Mouse (Mus musculus): ENCODE results near the gene Utp15. TPM values are rescaled to one million over a fixed set of nuclear protein-coding genes. Genes with fewer than 3 reads are reported as not detected.

The Utp15 gene
- total and polyA plus RNA-seq, 3 experiments = 4.2 to 6.7 (median 5.7) TPM

GRCm38 (mm10) chr13:98226225-98226624, 36.6 kb downstream of the Utp15 start:
- WGBS = 70% methylated on average over 2 of the region's 2 CpGs
- TF ChIP-seq EP300 (IDR thresholded peaks at IDR 0.05; ENCODE audit: insufficient read depth, low read depth, low read length) (no peak), POLR2A (IDR thresholded peaks at IDR 0.05; ENCODE audit: insufficient read depth, low read depth, low read length) (no peak), CTCF (IDR thresholded peaks at IDR 0.05) (no peak)
- DNase-seq = no peak
- Histone ChIP-seq H3K36me3 (ENCODE audit: control insufficient read depth, insufficient read depth, low read length) (no peaks in the 10 kb centered on the region), H3K4me3 (no peak overlapping the region), H3K79me2 (replicated peaks; ENCODE audit: control insufficient read depth, insufficient read depth, low read length) (no peaks in the 10 kb centered on the region), H3K27ac (no peak overlapping the region), H3K4me1 (ENCODE audit: control insufficient read depth, insufficient read depth, low read length) (peaks cover 1% of the 10 kb centered on the region), H3K27me3 (ENCODE audit: control insufficient read depth, insufficient read depth, low read length) (no peaks in the 10 kb centered on the region), H3K9ac (ENCODE audit: low read depth, low read length) (no peak overlapping the region)
- intact Hi-C loops (cut with DNase I) = no loop called here

GRCm38 (mm10) chr13:98222848-98223247, 40.0 kb downstream of the Utp15 start:
- peaks cover 1% of the 10 kb centered on the region for H3K4me1 ChIP-seq (ENCODE audit: control insufficient read depth, insufficient read depth, low read length)
- no peaks in the 10 kb centered on the region for H3K79me2 ChIP-seq (replicated peaks; ENCODE audit: control insufficient read depth, insufficient read depth, low read length)
- 33% methylated on average over 12 of the region's 12 CpGs for WGBS
- TF ChIP-seq EP300 (IDR thresholded peaks at IDR 0.05; ENCODE audit: insufficient read depth, low read depth, low read length) (0 out of 2 replicates have a peak, but pooled peaks have one; percentile 63), CTCF (IDR thresholded peaks at IDR 0.05) (peak; percentile 92), POLR2A (IDR thresholded peaks at IDR 0.05; ENCODE audit: insufficient read depth, low read depth, low read length) (no peak)
- H3K9ac ChIP-seq (ENCODE audit: low read depth, low read length) = no peak overlapping the region
- H3K27ac ChIP-seq = no peak overlapping the region
- H3K27me3 ChIP-seq (ENCODE audit: control insufficient read depth, insufficient read depth, low read length) = no peaks in the 10 kb centered on the region
- no peaks in the 10 kb centered on the region for H3K36me3 ChIP-seq (ENCODE audit: control insufficient read depth, insufficient read depth, low read length)
- intact Hi-C loops (cut with DNase I) = loop anchor here (1.0 to 2.0 kb wide), 2 partner anchors 16 to 192 kb away; partner anchors contain the start of gene Arhgef28
- DNase-seq = peak; percentile 5 to 34
- H3K4me3 ChIP-seq = no peak overlapping the region

GRCm38 (mm10) chr13:98210137-98210536, 52.7 kb downstream of the Utp15 start:
- H3K4me1 ChIP-seq (ENCODE audit: control insufficient read depth, insufficient read depth, low read length) = peaks cover 4% of the 10 kb centered on the region
- H3K27ac ChIP-seq = no peak overlapping the region
- intact Hi-C loops (cut with DNase I) = no loop called here
- no peaks in the 10 kb centered on the region for H3K36me3 ChIP-seq (ENCODE audit: control insufficient read depth, insufficient read depth, low read length)
- no peak overlapping the region for H3K9ac ChIP-seq (ENCODE audit: low read depth, low read length)
- no peak for TF ChIP-seq POLR2A (IDR thresholded peaks at IDR 0.05; ENCODE audit: insufficient read depth, low read depth, low read length)
- TF ChIP-seq EP300 (IDR thresholded peaks at IDR 0.05; ENCODE audit: insufficient read depth, low read depth, low read length) = no peak
- TF ChIP-seq CTCF (IDR thresholded peaks at IDR 0.05) = no peak
- 83% methylated on average over 7 of the region's 7 CpGs for WGBS
- no peak for DNase-seq
- no peaks in the 10 kb centered on the region for H3K79me2 ChIP-seq (replicated peaks; ENCODE audit: control insufficient read depth, insufficient read depth, low read length)
- H3K27me3 ChIP-seq (ENCODE audit: control insufficient read depth, insufficient read depth, low read length) = peaks cover 1% of the 10 kb centered on the region; the same call in 1 of the 2 replicates
- no peak overlapping the region for H3K4me3 ChIP-seq

GRCm38 (mm10) chr13:98208842-98209241, 54.0 kb downstream of the Utp15 start:
- H3K9ac ChIP-seq (ENCODE audit: low read depth, low read length) = no peak overlapping the region
- intact Hi-C loops (cut with DNase I) = loop anchor here (5.0 kb wide), 2 partner anchors 87 to 177 kb away; no protein-coding TSS in a partner anchor
- H3K36me3 ChIP-seq (ENCODE audit: control insufficient read depth, insufficient read depth, low read length) = no peaks in the 10 kb centered on the region
- peaks cover 4% of the 10 kb centered on the region for H3K4me1 ChIP-seq (ENCODE audit: control insufficient read depth, insufficient read depth, low read length)
- no peaks in the 10 kb centered on the region for H3K79me2 ChIP-seq (replicated peaks; ENCODE audit: control insufficient read depth, insufficient read depth, low read length)
- DNase-seq = no peak
- TF ChIP-seq POLR2A (IDR thresholded peaks at IDR 0.05; ENCODE audit: insufficient read depth, low read depth, low read length) (no peak), EP300 (IDR thresholded peaks at IDR 0.05; ENCODE audit: insufficient read depth, low read depth, low read length) (no peak), CTCF (IDR thresholded peaks at IDR 0.05) (peak; percentile 59)
- H3K27ac ChIP-seq = no peak overlapping the region
- peaks cover 1% of the 10 kb centered on the region; the same call in 1 of the 2 replicates for H3K27me3 ChIP-seq (ENCODE audit: control insufficient read depth, insufficient read depth, low read length)
- no peak overlapping the region for H3K4me3 ChIP-seq
- 53% methylated on average over 9 of the region's 9 CpGs for WGBS

- no peaks in the 10 kb centered on the region for H3K27me3 ChIP-seq (ENCODE audit: control insufficient read depth, insufficient read depth, low read length)
- H3K79me2 ChIP-seq (replicated peaks; ENCODE audit: control insufficient read depth, insufficient read depth, low read length) = no peaks in the 10 kb centered on the region
- H3K4me3 ChIP-seq = peak overlapping the region; percentile 80
- no peaks in the 10 kb centered on the region for H3K36me3 ChIP-seq (ENCODE audit: control insufficient read depth, insufficient read depth, low read length)
- peak overlapping the region; percentile 80 for H3K9ac ChIP-seq (ENCODE audit: low read depth, low read length)
- TF ChIP-seq EP300 (IDR thresholded peaks at IDR 0.05; ENCODE audit: insufficient read depth, low read depth, low read length) = 0 out of 2 replicates have a peak, but pooled peaks have one; percentile 11
- TF ChIP-seq POLR2A (IDR thresholded peaks at IDR 0.05; ENCODE audit: insufficient read depth, low read depth, low read length) = no peak
- peaks cover 4% of the 10 kb centered on the region for H3K4me1 ChIP-seq (ENCODE audit: control insufficient read depth, insufficient read depth, low read length)
- peak overlapping the region; percentile 70 for H3K27ac ChIP-seq
- no peak for DNase-seq
- intact Hi-C loops (cut with DNase I) = loop anchor here (2.0 to 5.0 kb wide), 3 partner anchors 16 to 174 kb away; no protein-coding TSS in a partner anchor
- 2% methylated on average over 13 of the region's 13 CpGs for WGBS
Measured at GRCm38 (mm10) chr13:98206546-98206870, 56.3 kb downstream of the Utp15 start.

GRCm38 (mm10) chr13:98205771-98206545, 56.9 kb downstream of the Utp15 start, which contains the start of gene Arhgef28:
Gene Arhgef28 (minus strand): TSS chr13:98206439.
- Histone ChIP-seq H3K4me3 (peak within 1 kb of the TSS; percentile 80), H3K9ac (ENCODE audit: low read depth, low read length) (peak within 1 kb of the TSS; percentile 80), H3K27ac (peak within 1 kb of the TSS; percentile 70), H3K4me1 (ENCODE audit: control insufficient read depth, insufficient read depth, low read length) (peaks cover 4% of the 10 kb centered on the region), H3K36me3 (ENCODE audit: control insufficient read depth, insufficient read depth, low read length) (no peaks in the 10 kb centered on the region), H3K79me2 (replicated peaks; ENCODE audit: control insufficient read depth, insufficient read depth, low read length) (no peaks in the 10 kb centered on the region), H3K27me3 (ENCODE audit: control insufficient read depth, insufficient read depth, low read length) (no peaks in the 10 kb centered on the region)
- intact Hi-C loops (cut with DNase I) = loop anchor here (2.0 to 5.0 kb wide), 3 partner anchors 17 to 174 kb away; no protein-coding TSS in a partner anchor
- TF ChIP-seq CTCF (IDR thresholded peaks at IDR 0.05) (peak; percentile 71), EP300 (IDR thresholded peaks at IDR 0.05; ENCODE audit: insufficient read depth, low read depth, low read length) (no peak), POLR2A (IDR thresholded peaks at IDR 0.05; ENCODE audit: insufficient read depth, low read depth, low read length) (0 out of 2 replicates have a peak, but pooled peaks have one; percentile 34)
- whole genome bisulfite sequencing = under 1% methylated on average over 67 of the region's 76 CpGs
- DNase-seq = peak; percentile 80 to 82

All from heart, adult 2 months (tissue).